Mouse (Mus musculus) C2C12 (cell line): ENCODE results near the gene Gca. TPM values are rescaled to one million over a fixed set of nuclear protein-coding genes. Genes with fewer than 3 reads are reported as not detected.

ENCODE experiments used
- H3K27me3 ChIP-seq: one replicate; pipeline ENCODE4 v1.6.1; 2011; ENCODE audit not compliant: control insufficient read depth, insufficient read depth, insufficient read length
- H3K36me3 ChIP-seq: one replicate; pipeline ENCODE4 v1.6.1; 2011; ENCODE audit not compliant: control insufficient read depth, insufficient read depth
- H3K4me3 ChIP-seq: one replicate; pipeline ENCODE4 v1.5.1; 2011; ENCODE audit warnings: mild to moderate bottlenecking, control low read depth; ENCODE audit not compliant: poor library complexity, insufficient read depth, severe bottlenecking
- H3K79me2 ChIP-seq: one replicate; pipeline ENCODE4 v1.6.1; 2011; ENCODE audit not compliant: control insufficient read depth, insufficient read depth
- H3K79me3 ChIP-seq: one replicate; pipeline ENCODE4 v1.6.1; 2011; ENCODE audit warnings: low read depth, control low read depth
- H3ac ChIP-seq: one replicate; pipeline ENCODE3; 2011; ENCODE audit warnings: low read depth; ENCODE audit not compliant: control insufficient read depth, insufficient read length
- CEBPB ChIP-seq: IDR thresholded peaks from one replicate; pipeline ENCODE4 v1.6.1; 2011; ENCODE audit warnings: low read depth, mild to moderate bottlenecking, control low read depth, moderate library complexity
- CTCF ChIP-seq: IDR thresholded peaks from one replicate; pipeline ENCODE4 v1.5.1; 2011; ENCODE audit not compliant: control insufficient read depth, insufficient read depth, insufficient read length
- FOSL1 ChIP-seq: IDR thresholded peaks from one replicate; pipeline ENCODE4 v1.8.0; 2011; ENCODE audit warnings: mild to moderate bottlenecking, low read length; ENCODE audit not compliant: poor library complexity, insufficient read depth, severe bottlenecking
- MAX ChIP-seq: IDR thresholded peaks from one replicate; pipeline ENCODE4 v1.6.1; 2011; ENCODE audit warnings: mild to moderate bottlenecking, control low read depth
- MYOD1 ChIP-seq: IDR thresholded peaks from one replicate; pipeline ENCODE4 v1.6.1; 2011; ENCODE audit warnings: low read depth; ENCODE audit not compliant: control insufficient read depth, insufficient read length
- MYOG ChIP-seq: IDR thresholded peaks from one replicate; pipeline ENCODE4 v1.6.1; 2011; ENCODE audit not compliant: control insufficient read depth, insufficient read length; ENCODE audit errors: extremely low read depth
- USF1 ChIP-seq: IDR thresholded peaks from one replicate; pipeline ENCODE4 v1.6.1; 2011; ENCODE audit warnings: low read depth, mild to moderate bottlenecking, control low read depth, moderate library complexity
- polyA plus RNA-seq: library from polyadenylated mRNA; unstranded; fragments of >200 nt; fragmentation: generic; extraction: Trizol; gene quantifications from one replicate; pipeline ENCODE4 v1.2.1, GENCODE M21; 2012; ENCODE audit warnings: missing spikeins

Gene Gca
- polyA plus RNA-seq, 1 experiment: 0.04 TPM

DNA sequence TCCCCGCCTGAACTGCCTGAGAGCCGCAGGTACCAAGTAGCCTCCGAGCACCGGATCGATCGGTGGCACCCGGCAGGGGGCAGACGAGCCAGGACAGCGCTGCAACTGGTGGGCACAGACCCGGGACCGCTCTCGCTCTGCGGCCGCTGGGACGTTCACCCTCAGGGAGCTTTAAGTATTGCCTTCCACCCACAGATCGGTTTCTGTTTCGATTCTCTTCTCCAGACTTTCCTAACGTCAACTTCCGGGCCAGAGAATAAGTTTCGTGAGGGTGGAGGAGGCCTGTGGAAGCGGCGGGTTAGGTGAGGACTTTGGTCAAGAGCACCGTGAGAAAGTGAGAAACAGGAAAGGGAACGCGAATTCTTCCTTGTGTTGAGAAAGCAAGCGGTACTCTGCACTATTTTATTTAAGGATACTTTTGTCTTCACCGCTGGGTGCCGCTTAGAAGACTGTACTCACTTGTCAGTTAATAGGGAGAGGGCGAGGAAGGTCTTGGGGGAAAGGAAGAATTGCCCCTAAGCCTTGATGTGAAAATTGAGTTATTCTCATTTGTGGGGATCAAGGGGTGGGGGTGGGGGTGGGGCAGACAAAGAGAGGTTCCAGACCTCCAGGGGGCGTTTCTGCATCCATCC is 18.0 kb upstream of the Gca start, which contains the start of gene Ifih1:
TSS of gene Ifih1 (minus strand) at position 242 of the 632 bp plus-strand sequence.
- TF ChIP-seq MYOD1 (no peak), CTCF (peak; percentile 35)
- Histone ChIP-seq H3ac (peak within 1 kb of the TSS; percentile 31), H3K4me3 (peak within 1 kb of the TSS; percentile 15), H3K36me3 (no peaks in the 10 kb centered on the region), H3K79me3 (no peaks in the 10 kb centered on the region), H3K27me3 (no peaks in the 10 kb centered on the region), H3K79me2 (no peaks in the 10 kb centered on the region)

DNA sequence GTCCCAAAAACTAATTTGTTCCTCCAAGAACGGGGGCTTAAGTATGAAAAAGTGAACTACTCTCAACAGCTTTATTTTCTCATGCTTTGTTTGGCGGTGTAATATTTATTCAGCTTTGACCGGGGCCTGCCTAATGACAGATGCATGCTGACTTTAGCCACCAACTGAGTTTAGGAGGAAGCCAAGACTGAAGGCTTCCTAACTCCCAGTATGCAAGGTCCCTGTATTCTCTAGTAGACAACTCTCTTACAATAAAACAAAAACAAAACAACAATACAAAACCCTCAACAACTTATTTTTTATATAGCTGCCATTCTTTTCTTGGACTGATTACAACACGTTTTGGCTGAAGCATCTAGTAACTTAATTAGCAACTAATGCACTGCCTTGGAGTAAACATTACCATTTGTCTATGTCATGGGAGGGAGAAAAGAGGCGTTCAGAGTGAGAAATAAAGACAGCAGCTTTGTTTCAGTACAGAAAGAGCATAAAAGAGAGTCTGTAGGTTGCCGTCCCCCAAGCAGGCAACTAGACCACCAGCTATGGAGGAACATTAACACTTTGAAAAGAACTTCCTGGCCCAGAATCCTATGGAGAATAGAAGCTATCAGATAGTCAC is 17.3 kb upstream of the Gca start:
- TF ChIP-seq MYOD1 (no peak), MYOG (no peak), FOSL1 (no peak), USF1 (no peak), CTCF (no peak), MAX (no peak), CEBPB (no peak)
- Histone ChIP-seq H3ac (no peak overlapping the region), H3K27me3 (no peaks in the 10 kb centered on the region), H3K79me2 (no peaks in the 10 kb centered on the region), H3K4me3 (no peak overlapping the region), H3K36me3 (no peaks in the 10 kb centered on the region), H3K79me3 (no peaks in the 10 kb centered on the region)

DNA sequence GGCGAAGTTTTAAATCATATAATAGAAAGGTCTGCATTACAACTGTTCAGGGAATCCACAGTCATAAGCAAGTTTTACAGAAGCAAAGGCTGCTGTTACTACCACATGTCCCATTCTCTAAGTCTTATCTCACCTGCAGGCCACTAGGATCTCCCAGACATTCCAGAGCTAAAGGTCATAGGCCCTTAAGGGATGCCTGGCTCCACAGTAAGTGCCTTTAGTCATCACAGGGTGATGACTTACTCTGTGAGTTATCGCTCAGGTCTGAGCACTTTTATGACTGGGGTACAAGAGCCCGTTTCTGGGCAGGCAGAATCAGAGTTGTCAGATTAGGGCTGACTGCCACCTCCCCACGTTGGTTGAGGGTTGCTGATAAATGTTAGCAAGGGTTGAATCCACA is 12.2 kb upstream of the Gca start:
- Histone ChIP-seq H3K79me2 (no peaks in the 10 kb centered on the region), H3ac (no peak overlapping the region), H3K79me3 (no peaks in the 10 kb centered on the region), H3K27me3 (no peaks in the 10 kb centered on the region), H3K36me3 (no peaks in the 10 kb centered on the region), H3K4me3 (no peak overlapping the region)
- TF ChIP-seq CEBPB (no peak), MAX (no peak), CTCF (no peak), USF1 (no peak), MYOG (no peak), FOSL1 (no peak)

DNA sequence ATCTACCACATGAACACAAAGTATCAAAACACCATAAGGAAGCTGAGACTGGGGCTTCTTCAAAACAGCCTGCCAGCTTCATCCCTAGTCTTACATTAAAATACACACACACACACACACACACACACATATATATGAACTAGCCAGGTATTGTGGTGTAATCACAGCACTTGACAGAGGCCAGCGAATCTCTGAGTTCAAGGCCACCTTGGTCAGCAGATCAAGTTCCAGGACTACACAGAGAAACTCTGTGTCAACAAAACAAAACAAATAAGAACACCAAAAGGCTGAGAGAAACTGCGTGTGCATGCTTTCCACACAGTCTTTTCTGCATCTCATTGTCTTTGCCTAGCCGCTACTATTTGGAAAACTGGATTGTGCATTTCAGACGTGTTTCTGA is 11.6 kb upstream of the Gca start:
- Histone ChIP-seq H3K27me3 (no peaks in the 10 kb centered on the region), H3ac (no peak overlapping the region), H3K4me3 (no peak overlapping the region), H3K79me3 (no peaks in the 10 kb centered on the region), H3K79me2 (no peaks in the 10 kb centered on the region), H3K36me3 (no peaks in the 10 kb centered on the region)
- TF ChIP-seq MYOD1 (no peak), MYOG (no peak), MAX (no peak), FOSL1 (no peak), CTCF (no peak), USF1 (no peak), CEBPB (no peak)

DNA sequence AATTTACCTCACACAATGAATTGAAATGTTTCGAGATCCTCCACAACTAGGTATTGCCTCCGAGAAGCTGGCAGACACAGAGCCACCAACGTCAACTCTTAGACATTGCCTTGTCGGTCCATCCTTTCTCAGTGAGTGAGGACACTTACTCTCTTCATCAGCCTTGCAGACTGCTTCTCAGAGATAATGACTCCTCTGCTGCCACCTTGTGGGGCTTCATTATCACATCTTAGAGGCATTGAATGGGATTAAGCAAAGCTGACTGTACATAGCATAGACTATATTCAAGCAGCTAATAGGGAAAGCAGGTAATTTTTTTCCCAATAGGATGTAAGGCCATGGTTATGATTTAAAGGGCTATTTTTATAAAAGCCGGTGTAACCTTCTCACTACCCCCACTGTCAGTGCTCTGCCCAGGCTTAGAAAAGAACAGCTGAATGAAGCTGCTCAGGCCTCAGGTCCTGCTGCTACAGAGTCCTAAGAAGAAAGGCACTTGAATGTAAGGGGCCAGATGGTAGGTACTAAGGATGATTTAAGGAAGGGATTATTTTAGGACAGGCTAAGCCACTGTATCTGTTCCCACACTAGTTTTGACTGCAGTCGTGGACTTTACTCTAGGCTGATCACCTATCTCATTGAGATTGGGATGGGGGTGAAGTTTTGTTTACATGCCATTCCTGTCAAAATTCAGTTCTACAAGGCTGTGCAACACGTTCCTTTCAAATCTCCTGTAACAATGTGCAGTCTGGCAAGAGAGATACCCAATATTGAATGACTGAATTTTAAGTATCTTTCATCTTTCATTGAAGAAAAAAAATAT is 9.4 kb upstream of the Gca start:
- H3ac ChIP-seq: no peak overlapping the region

DNA sequence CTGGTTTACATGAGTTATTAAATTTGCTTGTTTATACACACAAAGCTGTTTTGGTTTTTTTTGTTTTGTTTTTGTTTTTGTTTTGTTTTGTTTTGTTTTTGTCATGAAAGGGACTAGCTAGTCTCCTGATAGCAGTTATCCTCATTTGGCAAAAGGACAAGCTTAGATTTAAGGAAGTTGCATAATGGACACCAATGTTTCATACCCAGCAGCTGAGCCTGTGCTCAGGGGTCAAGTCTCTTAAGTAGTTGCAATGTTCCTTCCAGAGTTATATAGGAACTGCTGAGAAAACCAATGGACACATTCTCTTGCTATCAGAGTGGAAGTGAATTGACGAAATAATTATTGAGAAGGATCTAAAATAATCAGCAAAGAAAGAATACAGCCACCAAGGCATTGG is 8.0 kb upstream of the Gca start:
- Histone ChIP-seq H3K79me3 (no peaks in the 10 kb centered on the region), H3K4me3 (no peak overlapping the region), H3K36me3 (no peaks in the 10 kb centered on the region), H3K79me2 (no peaks in the 10 kb centered on the region), H3K27me3 (no peaks in the 10 kb centered on the region), H3ac (no peak overlapping the region)
- no peak for TF ChIP-seq FOSL1
- no peak for TF ChIP-seq MAX
- TF ChIP-seq MYOG: no peak
- TF ChIP-seq MYOD1: no peak
- TF ChIP-seq CTCF: no peak
- no peak for TF ChIP-seq USF1
- no peak for TF ChIP-seq CEBPB

More for the DNA sequence above, 9.4 kb upstream of the Gca start:
- Histone ChIP-seq H3K79me3 (no peaks in the 10 kb centered on the region), H3K27me3 (no peaks in the 10 kb centered on the region), H3K79me2 (no peaks in the 10 kb centered on the region), H3K36me3 (no peaks in the 10 kb centered on the region), H3K4me3 (no peak overlapping the region)
- no peak for TF ChIP-seq CTCF
- no peak for TF ChIP-seq CEBPB
- no peak for TF ChIP-seq MAX
